Mouse (Mus musculus) stomach, embryonic 15.5 days (tissue): ENCODE measurements around the gene Frzb. TPM values are rescaled to one million over a fixed set of nuclear protein-coding genes. Genes with fewer than 3 reads are reported as not detected.

ENCODE experiments used
- ATAC-seq: fragments of 200-750 bp; cut with Nextera tagmentation; 2 replicates; pipeline ENCODE4 v1.8.0; 2017; ENCODE audit warnings: low read depth, moderate number of reproducible peaks, moderate TSS enrichment; ENCODE audit not compliant: insufficient read depth, low FRiP score
- H3K27ac ChIP-seq: fragments of 300-500 bp; sonication (generic); 2 replicates; pipeline ENCODE4 v1.5.1; 2015; ENCODE audit warnings: mild to moderate bottlenecking, inconsistent platforms
- H3K27me3 ChIP-seq: fragments of 300-500 bp; sonication (generic); replicated peaks from 2 replicates; pipeline ENCODE4 v1.6.1; 2015; ENCODE audit warnings: inconsistent platforms
- H3K36me3 ChIP-seq: fragments of 300-500 bp; sonication (generic); 2 replicates; pipeline ENCODE4 v1.6.1; 2015; ENCODE audit warnings: inconsistent platforms
- H3K4me1 ChIP-seq: fragments of 300-500 bp; sonication (generic); 2 replicates; pipeline ENCODE4 v1.6.1; 2015; ENCODE audit warnings: inconsistent platforms
- H3K4me2 ChIP-seq: fragments of 300-500 bp; sonication (generic); 2 replicates; pipeline ENCODE4 v1.6.1; 2015; ENCODE audit warnings: mild to moderate bottlenecking, inconsistent platforms
- H3K4me3 ChIP-seq: fragments of 300-500 bp; sonication (generic); replicated peaks from 2 replicates; pipeline ENCODE4 v1.5.1; 2015; ENCODE audit warnings: inconsistent platforms
- H3K9ac ChIP-seq: fragments of 300-500 bp; sonication (generic); 2 replicates; pipeline ENCODE4 v1.6.1; 2015; ENCODE audit warnings: inconsistent platforms
- H3K9me3 ChIP-seq: fragments of 300-500 bp; sonication (generic); 2 replicates; pipeline ENCODE4 v1.6.1; 2016; ENCODE audit warnings: inconsistent platforms
- WGBS: fragments of 180-500 bp; shearing (Covaris S2); methylation state at CpG from one replicate; pipeline ENCODE4 v1.1.7; 2015; 5-methylcytosine and 5-hydroxymethylcytosine counted together
- polyA plus RNA-seq: library from polyadenylated mRNA; unstranded; fragments of >200 nt; fragmentation: Nextera tagmentation; extraction: Ambion mirVana; gene quantifications from 2 replicates; pipeline ENCODE4 v1.2.1, GENCODE M21; 2015

Frzb gene
- polyA plus RNA-seq, 1 experiment from 2014 or later: 5.0 TPM

- Histone ChIP-seq H3K4me1 (no peaks in the 10 kb centered on the region), H3K27ac (no peak overlapping the region), H3K36me3 (no peaks in the 10 kb centered on the region), H3K9me3 (no peaks in the 10 kb centered on the region), H3K4me2 (no peak overlapping the region), H3K4me3 (no peak overlapping the region), H3K9ac (no peak overlapping the region), H3K27me3 (no peaks in the 10 kb centered on the region)
- no peak for ATAC-seq
- 88% methylated on average over 6 of the region's 6 CpGs for WGBS
Measured at GRCm38 (mm10) chr2:80416286-80416685, 31.1 kb downstream of the Frzb start.

- no peak overlapping the region for H3K4me3 ChIP-seq
- no peak for ATAC-seq
- no peaks in the 10 kb centered on the region for H3K36me3 ChIP-seq
- no peaks in the 10 kb centered on the region for H3K9me3 ChIP-seq
- H3K27me3 ChIP-seq: no peaks in the 10 kb centered on the region
- no peak overlapping the region for H3K4me2 ChIP-seq
- 75% methylated on average over 3 of the region's 3 CpGs for WGBS
- H3K27ac ChIP-seq: no peak overlapping the region
- no peak overlapping the region for H3K9ac ChIP-seq
- no peaks in the 10 kb centered on the region for H3K4me1 ChIP-seq
Measured at GRCm38 (mm10) chr2:80414387-80414786, 33.0 kb downstream of the Frzb start.

GRCm38 (mm10) chr2:80413124-80413523 lies 34.3 kb downstream of the Frzb start:
- Histone ChIP-seq H3K27me3 (no peaks in the 10 kb centered on the region), H3K4me1 (no peaks in the 10 kb centered on the region), H3K9me3 (no peaks in the 10 kb centered on the region), H3K4me3 (no peak overlapping the region), H3K36me3 (no peaks in the 10 kb centered on the region), H3K27ac (no peak overlapping the region), H3K4me2 (no peak overlapping the region), H3K9ac (no peak overlapping the region)
- WGBS: 73% methylated on average over 18 of the region's 18 CpGs
- ATAC-seq: no peak

GRCm38 (mm10) chr2:80409893-80410574 lies 37.4 kb downstream of the Frzb start:
- Histone ChIP-seq H3K4me2 (no peak overlapping the region), H3K27me3 (no peaks in the 10 kb centered on the region), H3K27ac (no peak overlapping the region), H3K4me1 (no peaks in the 10 kb centered on the region), H3K36me3 (no peaks in the 10 kb centered on the region), H3K9ac (no peak overlapping the region), H3K4me3 (no peak overlapping the region), H3K9me3 (no peaks in the 10 kb centered on the region)
- no peak for ATAC-seq
- WGBS: 72% methylated on average over 12 of the region's 12 CpGs

GRCm38 (mm10) chr2:80404770-80405169 lies 42.7 kb downstream of the Frzb start:
- H3K9ac ChIP-seq: no peak overlapping the region
- whole genome bisulfite sequencing: 12% methylated on average over 5 of the region's 5 CpGs
- no peak overlapping the region for H3K4me3 ChIP-seq
- H3K4me1 ChIP-seq: no peaks in the 10 kb centered on the region
- no peaks in the 10 kb centered on the region for H3K27me3 ChIP-seq
- no peaks in the 10 kb centered on the region for H3K36me3 ChIP-seq
- H3K4me2 ChIP-seq: no peak overlapping the region
- H3K27ac ChIP-seq: no peak overlapping the region
- no peaks in the 10 kb centered on the region for H3K9me3 ChIP-seq
- ATAC-seq: no peak

GRCm38 (mm10) chr2:80398595-80399099 lies 48.8 kb downstream of the Frzb start:
- 34% methylated on average over 3 of the region's 3 CpGs for WGBS
- no peak for ATAC-seq
- Histone ChIP-seq H3K4me1 (no peaks in the 10 kb centered on the region), H3K9ac (no peak overlapping the region), H3K36me3 (no peaks in the 10 kb centered on the region), H3K27me3 (no peaks in the 10 kb centered on the region), H3K9me3 (no peaks in the 10 kb centered on the region), H3K4me2 (no peak overlapping the region), H3K27ac (no peak overlapping the region), H3K4me3 (no peak overlapping the region)

GRCm38 (mm10) chr2:80396864-80397263 lies 50.6 kb downstream of the Frzb start:
- Histone ChIP-seq H3K27ac (no peak overlapping the region), H3K9ac (no peak overlapping the region), H3K27me3 (no peaks in the 10 kb centered on the region), H3K4me3 (no peak overlapping the region), H3K36me3 (no peaks in the 10 kb centered on the region), H3K4me1 (no peaks in the 10 kb centered on the region), H3K4me2 (no peak overlapping the region), H3K9me3 (no peaks in the 10 kb centered on the region)
- no peak for ATAC-seq
- WGBS: 40% methylated on average over 3 of the region's 3 CpGs

- Histone ChIP-seq H3K36me3 (no peaks in the 10 kb centered on the region), H3K27me3 (no peaks in the 10 kb centered on the region), H3K9ac (no peak overlapping the region), H3K4me1 (no peaks in the 10 kb centered on the region), H3K4me3 (no peak overlapping the region), H3K27ac (no peak overlapping the region), H3K9me3 (no peaks in the 10 kb centered on the region), H3K4me2 (no peak overlapping the region)
- WGBS: 47% methylated on average over 7 of the region's 7 CpGs
- no peak for ATAC-seq
Measured at GRCm38 (mm10) chr2:80396057-80396456, 51.4 kb downstream of the Frzb start.

- Histone ChIP-seq H3K9ac (no peak overlapping the region), H3K27me3 (no peaks in the 10 kb centered on the region), H3K36me3 (no peaks in the 10 kb centered on the region), H3K27ac (no peak overlapping the region), H3K4me2 (no peak overlapping the region), H3K9me3 (no peaks in the 10 kb centered on the region), H3K4me1 (no peaks in the 10 kb centered on the region), H3K4me3 (no peak overlapping the region)
- WGBS: 55% methylated on average over 3 of the region's 3 CpGs
- ATAC-seq: no peak
Measured at GRCm38 (mm10) chr2:80388341-80388740, 59.1 kb downstream of the Frzb start.

- H3K36me3 ChIP-seq: no peaks in the 10 kb centered on the region
- 56% methylated on average over 9 of the region's 9 CpGs for WGBS
Measured at GRCm38 (mm10) chr2:80387668-80388067, 59.8 kb downstream of the Frzb start.

GRCm38 (mm10) chr2:80386255-80386654 lies 61.2 kb downstream of the Frzb start:
- Histone ChIP-seq H3K27me3 (no peaks in the 10 kb centered on the region), H3K4me3 (no peak overlapping the region), H3K27ac (no peak overlapping the region), H3K36me3 (no peaks in the 10 kb centered on the region), H3K4me2 (no peak overlapping the region), H3K9ac (no peak overlapping the region), H3K9me3 (no peaks in the 10 kb centered on the region), H3K4me1 (no peaks in the 10 kb centered on the region)
- ATAC-seq: no peak
- WGBS: 96% methylated on average over 2 of the region's 2 CpGs

More at GRCm38 (mm10) chr2:80387668-80388067, 59.8 kb downstream of the Frzb start:
- Histone ChIP-seq H3K27ac (no peak overlapping the region), H3K4me2 (no peak overlapping the region), H3K4me1 (no peaks in the 10 kb centered on the region), H3K9me3 (no peaks in the 10 kb centered on the region), H3K27me3 (no peaks in the 10 kb centered on the region), H3K9ac (no peak overlapping the region), H3K4me3 (no peak overlapping the region)
- no peak for ATAC-seq

- no peak overlapping the region for H3K4me2 ChIP-seq
- no peak overlapping the region for H3K27ac ChIP-seq
- no peak overlapping the region for H3K4me3 ChIP-seq
- H3K9me3 ChIP-seq: no peaks in the 10 kb centered on the region
- no peaks in the 10 kb centered on the region for H3K4me1 ChIP-seq
- 56% methylated on average over 4 of the region's 4 CpGs for WGBS
- H3K36me3 ChIP-seq: no peaks in the 10 kb centered on the region
- no peak overlapping the region for H3K9ac ChIP-seq
- no peak for ATAC-seq
- no peaks in the 10 kb centered on the region for H3K27me3 ChIP-seq
Measured at GRCm38 (mm10) chr2:80384447-80384846, 63.0 kb downstream of the Frzb start.

- Histone ChIP-seq H3K36me3 (no peaks in the 10 kb centered on the region), H3K4me3 (no peak overlapping the region), H3K4me2 (no peak overlapping the region), H3K27ac (no peak overlapping the region), H3K27me3 (no peaks in the 10 kb centered on the region), H3K4me1 (no peaks in the 10 kb centered on the region), H3K9me3 (no peaks in the 10 kb centered on the region), H3K9ac (no peak overlapping the region)
- no peak for ATAC-seq
- WGBS: 88% methylated on average over 5 of the region's 5 CpGs
Measured at GRCm38 (mm10) chr2:80379848-80380247, 67.6 kb downstream of the Frzb start.
